Mouse (Mus musculus): ENCODE measurements at regions not wholly inside any gene's neighbourhood (a gene's known extent, or its start where the extent isn't known, plus 50 kb on each side); places are given as distances from the start of the nearest gene placed in this dataset.

DNA sequence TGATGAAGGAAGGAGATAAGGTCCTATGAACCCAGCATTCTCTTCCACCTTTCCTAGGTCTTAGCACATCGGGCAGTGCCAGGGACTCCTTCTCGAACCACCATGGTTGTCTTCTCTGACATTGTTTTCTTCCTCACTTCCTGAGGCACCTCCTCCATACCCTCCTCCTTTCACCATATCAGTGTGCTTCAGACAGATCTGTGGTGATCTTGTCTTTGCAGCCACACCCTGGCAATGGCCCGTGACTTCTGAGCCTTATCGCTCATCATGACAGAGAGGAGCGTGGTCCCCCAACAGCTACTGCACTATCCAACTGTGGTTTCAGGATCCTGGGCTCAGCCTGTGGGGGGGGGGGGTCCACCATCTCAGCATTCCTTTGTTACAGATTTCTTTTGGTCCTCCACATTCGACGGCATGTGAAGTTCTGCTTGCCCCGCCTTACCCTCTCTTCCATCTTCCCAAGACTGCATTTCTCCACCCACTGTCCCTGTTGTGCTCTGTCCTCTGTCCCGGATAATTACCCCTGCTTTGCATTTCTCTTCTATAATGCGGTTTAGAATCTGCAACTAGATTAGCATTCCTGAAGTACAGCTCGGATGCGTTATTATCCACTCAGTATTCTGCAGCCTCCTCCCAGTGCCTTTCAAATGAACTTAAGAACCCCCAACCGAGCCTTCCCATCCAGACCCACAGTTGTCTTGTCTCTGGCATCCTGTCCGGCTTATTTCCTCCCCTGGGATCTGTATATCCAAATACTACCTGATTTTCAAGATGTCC, 67.2 kb upstream of the Ccn6 start:
- ChIA-PET CTCF (interaction anchor here in 2 of 4 experiments (0.5 to 0.7 kb wide), 2 partner anchors 204 to 982 kb away, joined by 3 read pairs; no protein-coding TSS in a partner anchor), POLR2A (no interaction called here)

DNA sequence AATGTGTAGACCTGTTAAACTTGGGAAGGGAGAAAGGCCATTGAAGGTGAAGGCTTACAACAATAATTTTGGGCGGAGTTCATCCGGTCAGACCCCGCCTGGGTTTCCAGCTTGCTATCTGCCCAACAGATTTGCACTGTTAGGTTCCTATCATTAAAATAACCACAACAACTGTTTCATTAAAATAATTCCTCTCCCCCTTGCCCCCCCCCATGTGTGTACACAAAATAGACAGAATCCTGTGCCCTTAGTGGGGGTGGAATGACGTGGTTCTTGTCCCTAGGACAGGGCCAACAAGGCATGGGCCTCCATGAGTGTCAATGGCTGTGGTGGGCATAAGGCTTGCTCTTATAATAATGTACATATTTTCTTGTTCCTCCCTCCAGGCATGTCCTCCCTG, 65.6 kb upstream of the Ccn6 start:
- POLR2A ChIA-PET = interaction anchor here in 1 of 4 experiments (0.6 to 0.7 kb wide), 2 partner anchors 399 to 1289 kb away, joined by 3 to 6 read pairs; no protein-coding TSS in a partner anchor
- CTCF ChIA-PET = interaction anchor here in 1 of 4 experiments (0.5 kb wide), 1 partner anchor 437 kb away, joined by 3 read pairs; no protein-coding TSS in a partner anchor

DNA sequence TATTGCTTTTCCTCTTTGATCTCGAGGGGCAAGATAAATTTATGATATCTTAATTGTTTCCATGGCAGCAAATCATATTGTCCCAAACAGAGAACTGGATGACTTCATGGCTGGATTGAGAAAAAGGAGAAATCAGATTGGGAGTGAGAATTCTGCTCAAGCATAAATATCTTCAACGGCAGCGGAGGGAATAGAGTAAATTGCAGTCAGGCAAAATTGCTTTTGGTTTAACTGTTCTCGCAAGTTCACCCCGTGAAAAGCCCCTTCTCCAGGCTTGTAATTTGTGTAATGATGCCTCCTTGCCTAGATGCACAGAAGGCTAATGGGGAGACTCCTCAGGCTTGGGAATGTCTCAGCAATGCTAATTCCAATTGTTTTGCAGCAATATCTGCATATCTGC, 64.4 kb upstream of the Ccn6 start:
- CTCF ChIA-PET = interaction anchor here in 1 of 4 experiments (0.7 to 0.8 kb wide), 2 partner anchors 26 to 57 kb away, joined by 3 read pairs; no protein-coding TSS in a partner anchor
- POLR2A ChIA-PET = interaction anchor here in 2 of 4 experiments (0.6 to 1.2 kb wide), 3 partner anchors 11 to 362 kb away, joined by 3 to 4 read pairs (median 4); no protein-coding TSS in a partner anchor

DNA sequence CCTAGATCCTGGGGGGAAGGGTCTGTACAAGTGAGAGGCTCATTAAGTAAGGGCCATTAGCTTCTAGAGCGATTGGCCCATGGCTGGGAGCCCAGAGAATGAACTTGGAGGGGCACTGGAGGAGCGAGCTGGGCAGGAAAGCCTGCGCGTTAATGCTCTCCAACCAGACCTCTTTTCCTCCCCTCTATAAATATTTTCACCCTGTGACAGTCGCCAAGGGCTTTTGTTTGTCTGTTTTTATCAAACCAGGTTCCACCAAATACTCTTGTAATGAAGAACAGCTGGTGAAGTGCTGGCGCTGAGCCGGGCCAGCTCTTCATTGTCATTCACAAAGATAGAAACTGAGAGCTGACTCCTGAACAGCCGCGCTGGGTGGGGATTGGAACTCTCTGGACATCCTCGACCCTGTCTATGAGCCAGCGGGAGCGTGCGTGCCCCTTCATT, 63.9 kb upstream of the Ccn6 start:
- CTCF ChIA-PET = interaction anchor here in 1 of 4 experiments (0.7 to 0.8 kb wide), 2 partner anchors 25 to 56 kb away, joined by 3 read pairs; no protein-coding TSS in a partner anchor
- POLR2A ChIA-PET = interaction anchor here in 2 of 4 experiments (0.6 to 1.2 kb wide), 3 partner anchors 12 to 362 kb away, joined by 3 to 4 read pairs (median 4); no protein-coding TSS in a partner anchor

DNA sequence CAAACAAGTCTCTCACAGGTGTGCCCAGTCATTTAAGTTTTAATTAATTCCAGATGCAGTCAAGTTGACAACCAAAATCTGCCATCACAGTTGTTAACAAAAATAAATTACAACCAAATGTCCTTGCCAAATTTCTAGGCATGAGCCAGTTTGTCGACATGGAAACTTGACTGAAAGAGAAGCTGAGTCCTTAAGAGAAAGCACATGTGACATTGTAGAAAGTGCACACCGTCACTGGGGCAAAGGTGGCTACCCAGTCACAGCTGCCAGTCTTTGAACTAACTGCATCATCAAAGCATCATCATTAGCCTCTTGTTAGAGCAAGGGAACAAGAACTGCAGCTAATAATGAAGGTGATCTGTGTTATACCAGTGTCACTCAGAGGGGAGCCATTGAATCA, 62.9 kb upstream of the Ccn6 start:
- POLR2A ChIA-PET = interaction anchor here in 1 of 4 experiments (0.6 kb wide), 1 partner anchor 276 kb away, joined by 3 read pairs; no protein-coding TSS in a partner anchor

DNA sequence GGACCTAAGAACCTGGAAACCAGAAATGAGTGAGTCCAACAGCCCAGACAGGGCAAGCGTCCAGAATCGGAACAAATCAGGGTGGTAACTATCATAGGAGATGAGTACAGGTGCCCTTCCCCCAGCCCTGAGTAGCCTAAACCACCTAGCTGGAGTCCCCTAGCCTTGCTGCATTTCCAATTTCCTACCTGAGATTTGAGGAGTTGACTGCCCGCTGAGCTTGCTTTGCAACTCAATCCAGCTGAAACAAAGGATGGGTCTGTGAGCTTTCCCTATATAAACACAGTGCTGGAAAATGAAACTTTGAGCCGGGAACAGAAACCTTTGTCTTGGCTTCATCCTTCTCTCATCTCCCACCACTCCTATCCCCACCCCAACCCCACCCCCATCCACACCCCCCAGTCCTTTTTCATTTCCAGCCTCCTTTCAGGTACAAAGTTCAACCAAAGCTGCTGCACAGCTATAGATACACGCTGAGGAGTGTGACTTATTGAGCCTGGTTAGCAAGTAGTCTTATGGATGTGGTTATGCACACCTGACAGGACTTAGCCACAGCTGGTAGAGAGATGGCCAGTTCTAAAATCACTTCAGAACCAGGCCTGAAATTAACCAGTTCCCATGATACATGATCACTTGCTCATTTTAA, 61.0 kb upstream of the Ccn6 start:
- ChIA-PET POLR2A (interaction anchor here in 2 of 4 experiments (0.6 to 1.4 kb wide), 6 partner anchors 8 to 301 kb away, joined by 3 to 8 read pairs (median 4); no protein-coding TSS in a partner anchor), CTCF (interaction anchor here (0.6 to 1.3 kb wide), 8 partner anchors 16 to 980 kb away, joined by 3 to 9 read pairs (median 4); no protein-coding TSS in a partner anchor)

More for the DNA sequence above, 62.9 kb upstream of the Ccn6 start:
- CTCF ChIA-PET = no interaction called here

DNA sequence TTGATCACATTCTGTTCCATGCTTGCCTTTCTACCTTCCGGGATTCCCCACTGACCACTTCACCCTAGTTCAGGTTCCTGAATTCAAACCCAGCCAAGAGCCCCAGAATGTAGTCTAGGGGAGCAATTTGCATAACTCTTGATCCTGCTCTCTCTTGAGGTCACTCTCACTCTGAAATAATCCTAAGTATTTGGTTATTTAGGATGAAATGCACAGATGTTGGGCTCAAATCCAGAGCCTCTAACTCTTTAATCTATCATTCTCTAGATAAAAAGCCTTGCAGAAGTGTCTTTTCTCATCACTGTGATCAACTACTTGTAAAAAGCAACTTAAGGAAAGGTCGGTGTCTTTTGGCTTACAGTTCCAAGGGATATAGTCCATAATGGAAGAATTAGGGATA, 57.4 kb upstream of the Ccn6 start:
- ChIA-PET CTCF (no interaction called here), POLR2A (no interaction called here)

DNA sequence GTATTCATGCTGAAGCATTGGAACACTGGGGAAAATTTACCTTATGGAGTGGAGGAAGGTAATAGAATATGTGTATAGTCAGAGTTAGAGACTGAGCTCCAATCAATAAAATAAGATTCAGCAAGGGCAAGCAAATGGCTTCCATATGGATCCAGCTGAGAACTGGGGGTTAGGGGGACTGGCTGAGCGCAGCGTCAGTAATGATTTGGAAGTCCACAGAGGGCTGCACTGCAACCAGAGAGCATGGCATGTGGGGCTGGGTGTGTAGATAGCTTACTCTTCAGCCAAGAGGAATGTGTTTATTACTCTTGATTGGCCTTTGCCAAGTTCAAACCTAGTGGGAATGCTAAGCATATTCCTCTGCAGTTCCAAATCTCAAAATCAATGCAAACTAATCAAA, 55.8 kb upstream of the Ccn6 start:
- CTCF ChIA-PET = no interaction called here

DNA sequence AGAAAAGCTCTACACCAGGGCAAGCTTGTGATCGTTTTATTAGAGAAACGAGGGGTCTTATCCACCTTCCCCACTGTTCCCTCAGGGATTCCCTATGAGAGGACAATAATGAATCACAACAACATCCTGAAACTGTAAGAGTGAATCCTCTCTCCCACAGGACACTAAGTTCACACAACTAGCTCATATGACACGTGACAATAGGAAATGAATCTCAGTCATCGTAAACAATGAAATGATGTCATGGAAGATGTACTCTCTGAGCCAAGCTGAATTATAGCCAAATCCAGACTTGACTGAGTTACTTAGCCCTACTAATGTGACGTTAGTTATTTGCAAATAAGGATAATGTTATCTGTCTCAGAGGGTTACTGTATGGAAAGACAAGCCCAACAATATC, 54.6 kb upstream of the Ccn6 start:
- CTCF ChIA-PET = no interaction called here
- POLR2A ChIA-PET = interaction anchor here in 1 of 4 experiments (1.2 kb wide), 1 partner anchor 15 kb away, joined by 3 read pairs; no protein-coding TSS in a partner anchor

More for the DNA sequence above, 55.8 kb upstream of the Ccn6 start:
- POLR2A ChIA-PET = interaction anchor here in 1 of 4 experiments (0.5 kb wide), 1 partner anchor 14 kb away, joined by 3 read pairs; no protein-coding TSS in a partner anchor

DNA sequence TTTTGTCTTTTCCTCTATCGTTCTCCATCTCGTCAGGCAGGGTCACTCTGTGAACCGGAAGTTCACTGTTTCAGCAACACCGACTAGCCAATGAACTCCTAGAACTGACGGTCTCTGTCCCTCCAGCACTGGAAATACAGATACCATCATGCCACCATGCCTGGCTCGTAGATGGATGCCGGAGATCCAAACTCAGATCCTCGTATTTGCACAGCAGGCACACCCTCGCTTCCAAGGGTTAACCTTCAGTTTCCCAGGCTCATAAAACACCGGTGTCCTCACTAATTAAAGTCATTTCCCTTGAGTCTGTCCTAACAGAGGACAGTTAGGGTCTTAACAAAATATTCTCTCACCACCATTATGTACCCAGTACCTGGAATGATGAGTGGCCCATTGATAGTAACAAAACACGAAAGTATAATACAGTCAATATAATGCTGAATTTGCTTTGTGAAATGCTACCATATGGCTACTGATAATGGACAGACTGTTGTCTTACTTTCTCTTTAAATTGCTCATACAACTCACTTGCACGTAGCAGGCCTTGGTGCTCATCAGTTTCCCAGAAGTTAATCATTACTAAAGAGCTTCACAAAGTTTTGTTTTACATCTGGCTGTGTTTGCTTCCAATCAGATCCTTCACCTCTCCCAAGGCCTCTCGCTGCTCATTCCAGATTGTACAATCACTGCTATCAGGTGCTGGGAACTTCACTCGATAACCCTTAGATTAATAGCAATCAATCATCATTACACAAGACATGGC, 52.7 kb upstream of the Ccn6 start:
- POLR2A ChIA-PET = no interaction called here
- CTCF ChIA-PET = no interaction called here

DNA sequence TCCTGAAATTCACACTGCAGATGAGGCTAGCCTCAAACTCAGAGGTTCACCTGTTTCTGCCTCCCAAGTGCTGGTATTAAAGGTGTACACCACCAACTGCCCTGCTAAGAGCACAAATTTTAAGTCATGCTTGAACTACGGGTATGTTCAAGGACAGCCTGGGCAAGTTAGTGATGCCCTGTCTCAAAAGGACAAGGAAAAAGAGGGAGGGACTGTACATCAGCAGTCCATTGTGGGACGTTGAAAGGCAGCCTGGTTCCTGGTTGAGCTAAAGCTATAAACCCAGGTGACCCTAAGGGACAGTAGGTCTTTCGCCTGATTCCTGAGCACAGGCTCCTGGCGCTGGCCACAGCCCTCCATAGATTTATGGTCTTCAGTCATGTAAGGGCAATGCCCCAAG, 51.0 kb upstream of the Ccn6 start:
- POLR2A ChIA-PET = no interaction called here
- CTCF ChIA-PET = no interaction called here

Data from embryonic stem cell, embryonic (primary cell).